Mouse (Mus musculus) intestine, embryonic 16.5 days (tissue): ENCODE results near the gene Smg7. TPM values are rescaled to one million over a fixed set of nuclear protein-coding genes. Genes with fewer than 3 reads are reported as not detected.

ENCODE experiments used
- ATAC-seq: fragments of 200-750 bp; cut with Nextera tagmentation; 2 replicates; pipeline ENCODE4 v1.8.0; 2017; ENCODE audit warnings: moderate TSS enrichment, moderate library complexity
- H3K27ac ChIP-seq: fragments of 300-500 bp; sonication (generic); 2 replicates; pipeline ENCODE4 v1.5.1; 2014; ENCODE audit warnings: mild to moderate bottlenecking, low read length
- H3K27me3 ChIP-seq: fragments of 300-500 bp; sonication (generic); replicated peaks from 2 replicates; pipeline ENCODE4 v1.6.1; 2014; ENCODE audit warnings: low read length, control low read depth, mixed read lengths; ENCODE audit not compliant: control insufficient read depth, insufficient read depth
- H3K36me3 ChIP-seq: fragments of 300-500 bp; sonication (generic); 2 replicates; pipeline ENCODE4 v1.6.1; 2014; ENCODE audit warnings: low read length, control low read depth; ENCODE audit not compliant: control insufficient read depth, insufficient read depth
- H3K4me1 ChIP-seq: fragments of 300-500 bp; sonication (generic); 2 replicates; pipeline ENCODE4 v1.6.1; 2014; ENCODE audit warnings: low read length, control low read depth, mixed read lengths; ENCODE audit not compliant: control insufficient read depth, insufficient read depth
- H3K4me2 ChIP-seq: fragments of 300-500 bp; sonication (generic); 2 replicates; pipeline ENCODE4 v1.6.1; 2014; ENCODE audit warnings: low read depth, low read length, control low read depth
- H3K4me3 ChIP-seq: fragments of 300-500 bp; sonication (generic); 2 replicates; pipeline ENCODE4 v1.5.1; 2014; ENCODE audit warnings: mild to moderate bottlenecking, low read length
- H3K9ac ChIP-seq: fragments of 300-500 bp; sonication (generic); 2 replicates; pipeline ENCODE4 v1.6.1; 2014; ENCODE audit warnings: low read depth, low read length
- H3K9me3 ChIP-seq: fragments of 300-500 bp; sonication (generic); 2 replicates; pipeline ENCODE4 v1.6.1; 2016; ENCODE audit warnings: low read length, control low read depth; ENCODE audit not compliant: control insufficient read depth
- WGBS: fragments of 180-500 bp; shearing (Covaris S2); extraction: QIAGEN DNeasy Blood & Tissue Kit; methylation state at CpG from one replicate; pipeline ENCODE4 v1.1.7; 2014; 5-methylcytosine and 5-hydroxymethylcytosine counted together
- polyA plus RNA-seq: library from polyadenylated mRNA; unstranded; fragments of >200 nt; fragmentation: Nextera tagmentation; extraction: Ambion mirVana; gene quantifications from 2 replicates; pipeline ENCODE4 v1.2.1, GENCODE M21; 2015

Gene Smg7
- polyA plus RNA-seq, 1 experiment from 2014 or later: 17.8 TPM

GRCm38 (mm10) chr1:152788121-152788660 is 114.3 kb downstream of the Smg7 start:
- H3K27ac ChIP-seq: no peak overlapping the region
- no peak for ATAC-seq
- no peaks in the 10 kb centered on the region for H3K27me3 ChIP-seq
- H3K4me1 ChIP-seq: peaks cover 12% of the 10 kb centered on the region
- no peaks in the 10 kb centered on the region for H3K36me3 ChIP-seq
- 28% methylated on average over 4 of the region's 4 CpGs for WGBS
- no peak overlapping the region for H3K4me3 ChIP-seq
- H3K9ac ChIP-seq: no peak overlapping the region
- no peak overlapping the region for H3K4me2 ChIP-seq
- no peaks in the 10 kb centered on the region for H3K9me3 ChIP-seq

Other genes starting within 250 kb of the Smg7 start
- gene Apobec4, start 152.1 kb downstream of the Smg7 start, polyA plus RNA-seq: not detected in 2 replicates
- 45.4 and 45.8 TPM in 2 replicates for gene Rgl1, start 136.3 kb downstream of the Smg7 start, polyA plus RNA-seq
- 372 and 389 TPM in 2 replicates for gene Arpc5, start 136.1 kb downstream of the Smg7 start, polyA plus RNA-seq
- 10.6 and 13.0 TPM in 2 replicates for gene Ncf2, start 102.5 kb downstream of the Smg7 start, polyA plus RNA-seq
- 1.3 and 1.9 TPM in 2 replicates for gene Nmnat2, start 52.3 kb upstream of the Smg7 start, polyA plus RNA-seq